Mouse (Mus musculus) MEL (cell line): ENCODE data around the gene Sorl1.

ENCODE experiments used
- CHD1 ChIP-seq: IDR thresholded peaks from 2 replicates; pipeline ENCODE4 v1.6.1; 2012; ENCODE audit warnings: low read depth, mild to moderate bottlenecking, inconsistent platforms, low read length, improper control_type of control experiment
- CHD2 ChIP-seq: IDR thresholded peaks from 2 replicates; pipeline ENCODE4 v1.6.1; 2011; ENCODE audit warnings: low read length, improper control_type of control experiment
- CTCF ChIP-seq, 3 experiments: IDR thresholded peaks in 2 of 3; conservative IDR thresholded peaks in 1 of 3; 2 replicates each; pipeline ENCODE4 v1.5.1; 2011 to 2012; ENCODE audit warnings: low read length in 3 of 3, low read depth in 2 of 3, mild to moderate bottlenecking in 2 of 3, improper control_type of control experiment in 1 of 3, inconsistent platforms in 1 of 3, mixed read lengths in 1 of 3, moderate library complexity in 1 of 3; ENCODE audit not compliant: control insufficient read depth in 1 of 3, insufficient read depth in 1 of 3, poor library complexity in 1 of 3, severe bottlenecking in 1 of 3
- EP300 ChIP-seq, 2 experiments: IDR thresholded peaks; 2 replicates each; pipeline ENCODE4 v1.6.1; 2011; ENCODE audit warnings: improper control_type of control experiment in 2 of 2, low read length in 2 of 2, low read depth in 1 of 2, mild to moderate bottlenecking in 1 of 2
- JUND ChIP-seq: IDR thresholded peaks from 2 replicates; pipeline ENCODE4 v1.6.1; 2011; ENCODE audit warnings: low read depth, mild to moderate bottlenecking, improper control_type of control experiment, low read length
- MAFK ChIP-seq: IDR thresholded peaks from 2 replicates; pipeline ENCODE4 v1.6.1; 2011; ENCODE audit warnings: low read depth, mild to moderate bottlenecking, low read length, improper control_type of control experiment, borderline replicate concordance
- MAX ChIP-seq: IDR thresholded peaks from 2 replicates; pipeline ENCODE4 v1.6.1; 2011; ENCODE audit warnings: low read length, improper control_type of control experiment
- MXI1 ChIP-seq: IDR thresholded peaks from 2 replicates; pipeline ENCODE4 v1.6.1; 2011; ENCODE audit warnings: mild to moderate bottlenecking, low read depth, low read length, improper control_type of control experiment
- NRF1 ChIP-seq: IDR thresholded peaks from 2 replicates; pipeline ENCODE4 v1.6.1; 2014; ENCODE audit warnings: low read depth, mild to moderate bottlenecking, inconsistent platforms, low read length, improper control_type of control experiment, moderate library complexity; ENCODE audit not compliant: poor library complexity, insufficient read depth, severe bottlenecking
- POLR2A ChIP-seq, 2 experiments: IDR thresholded peaks; 2 replicates each; pipeline ENCODE4 v1.6.1; 2011 to 2012; ENCODE audit warnings: low read length in 2 of 2, mild to moderate bottlenecking in 2 of 2, control low read depth in 1 of 2, improper control_type of control experiment in 1 of 2, low read depth in 1 of 2, moderate library complexity in 1 of 2; ENCODE audit not compliant: control insufficient read depth in 1 of 2, insufficient read depth in 1 of 2, poor library complexity in 1 of 2
- RCOR1 ChIP-seq: IDR thresholded peaks from 2 replicates; pipeline ENCODE4 v1.6.1; 2012; ENCODE audit warnings: low read depth, mild to moderate bottlenecking, inconsistent platforms, low read length, improper control_type of control experiment
- USF1 ChIP-seq: IDR thresholded peaks from 2 replicates; pipeline ENCODE4 v1.6.1; 2014; ENCODE audit warnings: low read depth, mild to moderate bottlenecking, inconsistent platforms, low read length, improper control_type of control experiment, moderate library complexity
- ZC3H11A ChIP-seq: IDR thresholded peaks from 2 replicates; pipeline ENCODE4 v1.6.1; 2012; ENCODE audit warnings: low read depth, mild to moderate bottlenecking, inconsistent platforms, low read length, improper control_type of control experiment

- no peak for TF ChIP-seq CTCF (IDR thresholded peaks at IDR 0.05 in 2 of 3, conservative IDR thresholded peaks at IDR 0.05 in 1 of 3; ENCODE audit: control insufficient read depth in 1 of 3, insufficient read depth in 1 of 3, low read depth in 2 of 3, low read length in 3 of 3, poor library complexity in 1 of 3, severe bottlenecking in 1 of 3)
- no peak for TF ChIP-seq CHD1
- TF ChIP-seq MAFK, result no peak
- TF ChIP-seq EP300 (IDR thresholded peaks at IDR 0.05; ENCODE audit: low read depth in 1 of 2, low read length in 2 of 2), result no peak
- no peak for TF ChIP-seq POLR2A (IDR thresholded peaks at IDR 0.05; ENCODE audit: control insufficient read depth in 1 of 2, insufficient read depth in 1 of 2, low read depth in 1 of 2, low read length in 2 of 2, poor library complexity in 1 of 2)
- TF ChIP-seq ZC3H11A, result no peak
- no peak for TF ChIP-seq CHD2
- TF ChIP-seq JUND, result no peak
- TF ChIP-seq MXI1, result no peak
- no peak for TF ChIP-seq NRF1
- TF ChIP-seq RCOR1, result no peak
- no peak for TF ChIP-seq MAX
- TF ChIP-seq USF1, result no peak
These were observed 29.3 kb downstream of the Sorl1 start for GRCm38 (mm10) chr9:42094752-42095151.
